Mouse (Mus musculus) adrenal gland, postnatal 14 days (tissue): ENCODE data around the gene Pno1. TPM values are rescaled to one million over a fixed set of nuclear protein-coding genes. Genes with fewer than 3 reads are reported as not detected.

Experiments
- DNase-seq: peaks from one replicate; pipeline ENCODE4 v3.0.0; 2021; ENCODE audit warnings: mixed read lengths
- total RNA-seq: library from RNA; stranded (reverse); gene quantifications from 2 replicates; pipeline ENCODE4 v1.2.3, GENCODE M21; 2021

The Pno1 gene
- total RNA-seq, 1 experiment from 2014 or later, result 40.9 TPM

DNA sequence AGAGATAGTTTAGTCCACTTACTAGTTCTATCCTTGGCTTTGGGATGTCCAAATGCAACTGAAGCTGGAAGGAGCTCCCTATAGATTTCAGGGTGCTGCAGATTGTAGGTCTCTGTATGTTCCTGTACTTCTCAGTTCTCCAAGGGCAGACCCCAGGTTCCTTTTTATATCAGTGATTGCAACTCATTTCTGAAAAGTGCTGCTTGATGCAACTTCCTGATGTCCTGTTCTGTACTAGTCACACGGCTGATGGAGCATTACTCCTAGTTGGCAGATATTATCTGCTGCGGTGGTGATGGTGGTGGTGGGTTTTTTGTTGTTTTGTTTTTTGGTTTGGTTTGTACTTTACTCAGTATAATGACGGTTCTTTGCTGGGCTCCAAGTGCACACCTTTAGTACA is 30.6 kb downstream of the Pno1 start:
- no peak for DNase-seq

DNA sequence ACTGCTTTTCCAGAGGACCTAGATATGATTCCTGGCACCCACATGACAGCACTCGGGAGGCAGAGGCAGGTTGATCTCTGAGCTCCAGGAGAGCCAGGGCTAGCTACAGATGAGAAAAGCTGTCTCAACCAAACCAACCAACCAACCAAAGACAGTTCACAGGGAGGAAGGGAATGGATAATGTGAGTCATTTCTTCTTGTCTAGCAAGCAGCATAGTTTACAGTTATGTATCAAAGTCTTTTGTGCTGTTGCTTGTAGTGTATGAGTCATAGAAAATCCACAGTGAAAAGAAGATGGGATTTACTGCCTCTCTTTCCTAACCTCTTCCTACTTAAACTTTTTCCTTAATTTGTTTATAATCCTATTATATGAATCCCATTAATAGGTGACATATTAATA is 34.7 kb downstream of the Pno1 start:
- DNase-seq, result no peak

DNA sequence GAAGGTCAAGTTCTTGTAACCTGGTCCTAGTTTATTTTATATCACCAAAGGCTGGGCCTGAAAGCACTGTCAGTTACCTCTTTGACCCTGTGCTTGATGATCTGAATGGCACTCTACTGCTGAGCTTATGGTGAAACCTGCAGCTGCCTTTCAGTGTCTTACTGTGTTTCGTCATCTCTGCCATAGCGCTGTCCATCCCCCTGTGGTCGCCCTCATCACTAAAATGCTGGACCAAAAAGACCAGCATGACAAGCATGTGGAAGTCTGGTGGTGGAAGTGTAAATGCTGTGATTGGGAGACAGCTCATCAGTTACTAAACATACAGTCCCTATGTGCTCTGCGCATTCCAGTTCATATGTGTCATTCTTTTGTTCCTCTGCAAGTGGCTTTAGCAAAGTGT is 39.1 kb downstream of the Pno1 start:
- no peak for DNase-seq

DNA sequence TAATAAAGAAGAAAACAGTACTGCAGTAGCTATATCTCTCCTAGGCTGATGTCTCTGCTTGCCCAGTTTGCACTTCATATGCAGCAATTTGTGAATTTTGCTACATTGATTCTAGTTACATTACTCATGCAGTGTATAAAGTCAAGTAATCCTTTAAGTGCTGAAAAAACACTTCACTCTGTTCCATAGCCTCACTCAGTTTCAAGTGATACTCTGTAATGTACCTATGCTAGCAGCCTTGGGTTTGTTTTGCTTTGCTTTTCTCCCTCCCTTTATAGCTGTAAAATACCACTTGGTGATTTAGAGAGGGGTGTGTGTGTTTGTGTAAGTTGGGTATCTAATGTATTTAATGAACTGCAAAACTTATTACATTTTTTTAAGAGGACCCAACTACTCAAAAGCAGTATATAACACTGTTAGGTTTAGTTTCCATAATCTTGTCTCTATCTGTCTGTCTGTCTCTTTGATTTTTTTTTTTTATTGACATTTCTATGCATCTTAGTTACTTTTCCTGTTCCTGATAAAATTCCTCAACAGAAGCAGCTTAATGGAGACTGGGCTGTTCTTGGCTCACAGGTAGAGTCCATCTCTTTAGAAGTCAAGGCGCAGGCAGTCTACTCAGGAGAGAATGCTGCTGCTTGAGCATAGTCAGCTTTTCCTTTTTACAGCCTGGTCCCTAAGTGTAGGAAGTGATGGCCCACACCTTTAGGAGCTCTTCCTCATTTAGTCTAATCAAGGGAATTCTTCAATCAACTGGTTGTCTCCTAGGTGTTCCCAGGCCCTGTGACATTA is 40.2 kb downstream of the Pno1 start:
- DNase-seq, result no peak

DNA sequence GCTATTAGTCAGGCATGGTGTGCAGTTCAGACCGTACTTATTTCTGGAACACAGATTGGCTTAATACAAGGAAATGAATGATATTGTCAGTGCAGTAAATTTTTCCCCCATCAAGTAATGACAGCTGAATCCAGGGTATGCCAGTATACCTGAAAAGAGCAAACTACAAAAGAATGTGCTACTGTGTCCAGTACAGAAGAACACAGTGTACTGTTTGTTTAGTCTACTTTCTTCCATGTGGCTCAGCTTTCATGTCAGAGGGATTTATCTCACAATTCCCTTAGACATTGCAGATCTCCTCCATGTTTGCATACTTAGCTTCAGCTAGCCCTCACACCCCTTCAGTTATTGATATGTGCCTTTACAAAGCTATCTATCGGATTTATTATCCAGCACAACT is 42.1 kb downstream of the Pno1 start:
- no peak for DNase-seq

DNA sequence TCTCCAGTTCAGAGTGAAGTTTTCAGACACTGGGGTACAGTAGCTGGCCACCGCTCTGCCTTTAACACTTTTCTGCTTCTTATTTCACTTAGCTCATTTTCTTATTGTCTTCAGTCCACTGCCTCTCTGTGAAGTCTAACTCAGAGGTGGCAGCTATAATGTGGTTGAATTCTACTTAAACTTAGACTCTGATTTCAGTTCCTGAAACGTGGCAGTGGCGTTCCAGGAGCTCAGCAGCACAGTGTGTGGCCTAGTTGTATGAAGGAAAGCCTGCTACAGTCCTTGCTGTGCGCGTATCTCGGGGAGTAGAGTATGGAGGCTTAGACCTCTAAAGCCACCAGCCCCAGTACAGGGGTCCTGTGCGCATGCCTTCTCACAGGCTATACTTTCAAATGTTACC is 44.7 kb downstream of the Pno1 start:
- DNase-seq, result no peak

DNA sequence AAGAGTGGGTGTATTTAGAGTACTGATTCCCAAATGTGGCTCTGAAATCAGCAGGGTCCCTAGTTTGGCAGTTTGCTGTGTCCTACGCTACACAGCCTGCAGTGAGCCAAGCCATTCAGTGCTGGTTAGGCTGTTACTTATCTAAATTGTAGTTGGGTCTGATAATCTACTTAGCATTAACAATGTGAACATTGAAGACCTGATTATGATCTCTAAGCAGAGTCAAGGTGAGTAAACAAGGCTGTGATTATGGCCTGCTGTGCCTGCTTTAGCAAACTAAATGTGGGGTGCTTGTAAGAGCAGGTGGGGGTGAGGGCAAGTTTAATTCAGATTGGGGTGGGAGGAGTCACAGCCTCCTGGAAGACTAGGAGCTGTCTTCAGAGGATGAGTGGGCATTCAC is 47.4 kb downstream of the Pno1 start:
- no peak for DNase-seq

DNA sequence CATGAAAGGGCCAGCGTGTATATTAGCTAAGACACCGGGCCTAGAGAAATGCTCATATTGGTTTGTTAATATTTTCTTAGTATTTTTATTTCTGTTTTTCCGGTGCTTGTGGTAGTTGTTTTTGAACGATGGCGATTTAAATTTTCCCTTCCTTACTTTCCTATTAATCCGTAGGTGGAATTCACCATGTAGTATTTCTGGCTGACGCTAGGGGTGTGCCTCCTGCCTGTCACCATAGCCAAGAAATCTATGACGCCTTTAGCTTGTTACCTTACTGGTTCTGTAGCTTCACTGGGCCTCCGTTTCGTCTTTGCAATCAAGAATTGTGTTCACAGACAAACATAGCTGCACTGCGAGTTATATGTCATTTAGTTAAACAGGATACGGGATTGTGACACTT is 51.1 kb downstream of the Pno1 start:
- peak; percentile 65 for DNase-seq

DNA sequence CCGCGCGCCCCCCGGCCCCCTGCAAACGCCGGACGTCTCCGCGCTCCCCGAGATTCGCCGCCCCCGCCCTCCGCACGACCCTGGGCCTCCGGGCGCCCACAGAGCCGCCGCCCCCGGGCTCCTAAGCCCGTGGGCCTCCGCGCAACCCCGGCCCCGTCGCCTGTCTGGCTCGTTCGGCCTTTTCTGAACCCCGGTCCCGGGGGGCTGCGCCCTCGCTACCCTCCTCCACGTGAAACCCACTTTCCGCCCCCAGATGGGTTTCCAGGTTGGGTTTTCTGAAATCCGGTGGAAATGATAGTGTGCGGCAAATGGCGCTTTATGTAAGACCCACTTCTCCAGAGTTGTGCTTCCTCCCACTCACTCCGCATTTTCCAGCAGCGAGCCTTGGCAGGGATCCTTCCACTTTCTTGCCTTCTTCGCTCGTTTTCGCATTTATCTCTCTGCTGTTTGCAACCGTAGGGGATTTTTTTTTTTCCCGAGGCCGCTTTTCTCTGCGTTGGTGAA is 51.6 kb downstream of the Pno1 start:
- peak; percentile 64 for DNase-seq

DNA sequence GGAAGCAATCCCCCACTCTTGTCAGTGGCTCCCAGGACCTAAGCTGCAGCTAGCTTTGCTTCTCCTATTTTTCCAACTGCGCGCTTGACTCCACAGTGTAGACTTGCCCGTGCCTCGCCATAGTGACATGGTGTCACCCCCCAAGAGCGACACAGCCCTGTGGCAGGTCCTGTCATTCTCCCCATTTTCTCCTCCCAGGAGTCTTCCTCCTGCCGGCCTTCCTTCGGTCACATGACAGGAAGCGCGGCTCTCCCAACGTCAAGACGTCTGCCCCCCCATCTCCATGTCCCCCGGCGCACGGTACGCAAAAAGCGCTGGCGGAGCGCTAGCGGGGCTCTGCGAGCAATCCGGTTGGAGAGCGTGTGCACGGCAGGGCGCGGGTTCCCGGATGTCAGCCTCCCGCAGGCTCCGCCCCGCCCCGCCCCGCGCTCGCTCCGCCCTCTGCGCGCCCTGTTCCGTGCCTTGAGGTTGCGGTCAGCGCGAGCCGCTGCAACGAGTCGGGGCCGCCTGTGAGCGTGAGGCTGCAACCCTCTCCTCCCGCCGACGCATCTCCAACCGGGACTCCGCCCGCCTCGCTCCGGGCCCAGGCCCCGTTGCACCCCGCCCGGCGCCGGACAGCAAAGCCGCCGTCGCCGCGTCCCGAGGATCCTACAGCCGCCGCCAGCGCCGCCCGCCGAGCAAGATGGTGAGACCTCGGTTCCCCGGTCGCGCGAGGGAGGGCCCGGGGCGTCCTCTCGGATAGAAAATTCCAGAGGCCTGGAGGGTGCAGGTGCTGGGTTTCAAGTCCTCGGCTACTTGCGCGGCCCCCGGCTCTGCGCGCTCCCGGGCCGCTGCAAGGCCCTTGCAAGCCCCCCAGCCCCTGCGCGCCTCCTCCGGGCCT is 52.3 kb downstream of the Pno1 start, which contains the start of gene Ppp3r1:
Gene Ppp3r1, plus strand, starts transcription at position 406 of the 880 bp plus-strand sequence.
- DNase-seq, result peak; percentile 99

Other genes with a start within 250 kb of the Pno1 start
- 15.8 and 20.9 TPM in 2 replicates for gene Cnrip1, start 160.0 kb downstream of the Pno1 start, total RNA-seq
- gene Plek, start 159.2 kb downstream of the Pno1 start, total RNA-seq, result 3.1 and 8.0 TPM in 2 replicates
- 85.5 and 98.9 TPM in 2 replicates for gene Ppp3r1, start 52.3 kb downstream of the Pno1 start, total RNA-seq
- gene Wdr92, start 29.5 kb downstream of the Pno1 start, total RNA-seq, result 15.3 and 15.5 TPM in 2 replicates
- 55.0 and 67.1 TPM in 2 replicates for gene C1d, start 46.0 kb upstream of the Pno1 start, total RNA-seq